Mouse (Mus musculus) retina, adult 2 months (tissue): ENCODE measurements around the gene Gsc2.
"Not testable (repeated sequence)": the region's sequence is repeated elsewhere in the genome, so short reads cannot be mapped to it uniquely, and the experiment has no call there.

Source experiments
- DNase-seq: peaks from one replicate; pipeline ENCODE4 v3.0.0-alpha.2; 2012; ENCODE audit warnings: low read depth, low spot score

Gene Gsc2

DNA sequence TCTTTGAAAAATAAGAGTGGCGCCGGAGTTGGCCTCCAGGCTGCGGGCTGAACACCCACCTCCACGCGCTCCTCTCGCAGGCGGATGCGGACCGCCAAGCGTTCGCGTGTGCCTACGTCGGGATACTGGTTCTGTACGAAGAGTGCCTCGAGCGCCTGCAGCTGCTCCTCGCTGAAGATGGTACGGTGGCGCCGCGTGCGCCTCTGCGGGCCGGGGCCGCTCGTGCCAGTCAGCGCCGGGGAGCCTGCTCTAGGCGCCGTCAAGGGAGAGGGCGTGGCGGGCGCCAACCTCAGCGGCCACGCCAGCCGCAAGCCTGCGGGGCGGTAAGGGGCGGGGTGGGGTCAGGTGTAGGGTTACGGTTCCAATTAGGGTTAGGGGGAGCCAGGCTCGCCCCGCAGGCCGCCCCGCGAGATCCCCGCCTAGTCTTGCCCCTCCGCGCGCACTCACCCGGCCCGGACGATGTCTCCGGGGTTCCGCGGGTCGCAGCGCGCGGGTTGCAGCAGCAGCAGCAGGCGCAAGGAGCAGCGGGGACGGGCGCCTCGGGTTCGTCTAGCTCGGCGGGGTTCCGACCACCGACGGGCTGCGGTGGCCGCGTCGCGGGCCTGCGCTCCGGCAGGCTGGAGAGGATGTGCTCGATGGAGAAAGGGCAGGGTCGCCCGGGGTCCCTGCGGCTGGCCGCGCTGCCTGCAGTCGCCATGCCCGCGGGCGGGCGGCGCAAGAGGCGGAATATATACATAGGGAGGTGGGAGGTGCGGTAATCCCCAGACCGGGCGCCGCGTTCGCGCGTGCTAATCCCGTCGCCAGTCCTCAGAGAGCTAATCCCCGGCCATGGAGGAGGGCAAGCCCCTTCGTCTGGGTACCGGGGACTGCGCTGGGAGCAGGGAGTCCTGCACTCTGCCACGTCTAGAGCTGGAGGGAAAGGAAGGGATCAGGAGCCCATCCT is at the start of gene Gsc2:
Gene Gsc2, minus strand, starts transcription at position 753 of the 943 bp plus-strand sequence.
- no peak for DNase-seq

DNA sequence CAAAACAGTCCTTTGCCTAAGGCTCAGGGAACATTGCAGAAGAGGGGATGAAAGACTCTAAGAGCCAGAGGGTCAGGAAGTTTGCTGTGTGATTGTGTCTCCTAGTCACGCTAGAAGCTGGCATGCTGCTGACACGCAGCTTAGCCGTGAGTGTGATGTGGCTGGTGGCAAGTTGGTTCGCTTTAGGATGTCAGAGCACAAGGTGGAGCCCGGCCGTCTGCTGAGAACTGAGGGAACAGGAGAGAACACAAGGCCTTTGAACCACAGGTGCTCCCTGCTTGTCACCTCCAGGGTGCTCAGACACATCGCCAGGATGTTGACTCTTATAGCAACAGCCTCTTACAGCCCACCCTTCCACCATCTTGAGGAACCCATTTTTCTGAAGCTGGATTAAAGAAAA is 47.2 kb upstream of the Gsc2 start:
- DNase-seq, result no peak

DNA sequence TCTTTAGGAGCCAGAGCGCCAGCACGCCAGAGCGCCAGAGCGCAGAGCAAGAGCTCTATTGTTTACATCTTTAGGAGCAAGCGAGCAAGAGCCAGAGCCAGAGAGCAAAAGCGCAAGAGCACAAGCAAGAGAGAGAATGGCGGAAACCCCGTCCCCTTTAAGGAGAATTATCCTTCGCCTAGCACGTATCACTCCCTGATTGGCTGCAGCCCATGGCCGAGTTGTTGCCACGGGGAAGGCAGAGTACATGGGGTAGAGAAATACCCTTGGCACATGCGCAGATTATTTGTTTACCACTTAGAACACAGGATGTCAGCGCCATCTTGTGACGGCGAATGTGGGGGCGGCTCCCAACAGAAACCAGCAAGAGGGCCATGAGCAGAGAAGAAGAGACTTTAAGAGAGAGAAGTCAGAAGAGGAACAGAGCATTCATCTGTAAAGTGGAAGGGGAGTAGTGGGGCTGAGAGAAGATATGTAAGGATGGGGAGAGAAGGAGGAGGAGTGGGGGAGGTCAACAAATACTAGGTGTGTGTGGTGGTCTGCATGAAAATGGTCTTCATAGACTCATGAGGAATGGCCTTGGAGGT is 41.3 kb upstream of the Gsc2 start:
- not testable (repeated sequence) for DNase-seq

DNA sequence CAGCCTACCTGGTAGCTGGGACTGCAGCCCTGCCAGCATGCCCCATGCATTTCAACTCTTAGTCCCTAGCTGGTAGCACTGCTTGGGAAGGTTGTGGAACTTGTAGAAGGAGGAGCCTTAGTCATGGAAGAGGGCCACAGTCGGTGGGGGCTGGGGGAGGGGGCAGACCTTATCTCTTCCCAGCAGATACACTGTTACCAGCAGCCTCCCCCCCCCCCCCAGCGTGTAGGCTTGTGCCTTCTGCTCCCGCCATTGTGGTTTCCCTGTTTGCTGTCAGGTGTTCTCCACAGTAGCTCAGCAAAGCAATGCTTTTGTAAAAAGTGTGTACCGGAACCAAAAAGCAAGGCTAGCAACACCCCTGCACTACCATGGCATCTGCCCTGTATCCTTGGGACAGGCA is 36.8 kb upstream of the Gsc2 start:
- no peak for DNase-seq

DNA sequence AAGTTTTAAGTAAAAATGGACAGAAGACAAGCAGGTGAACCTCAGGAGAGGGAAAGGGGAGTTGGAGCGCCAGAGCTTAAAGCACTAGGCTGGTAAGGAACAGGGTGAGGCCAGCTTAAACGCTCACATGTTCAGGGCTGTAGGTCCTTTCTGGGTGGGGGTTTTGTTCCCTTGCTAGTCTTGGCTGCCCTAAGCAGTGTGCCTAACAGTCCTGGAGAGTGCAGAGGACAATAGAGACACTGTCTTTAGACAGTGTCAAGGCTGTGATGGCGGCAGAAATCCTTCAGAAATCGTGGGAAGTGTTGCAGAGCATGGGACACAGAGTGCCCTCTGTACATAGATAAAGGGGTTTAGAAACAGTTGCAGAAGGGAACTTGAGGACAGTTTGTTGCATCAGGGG is 35.2 kb upstream of the Gsc2 start:
- no peak for DNase-seq

DNA sequence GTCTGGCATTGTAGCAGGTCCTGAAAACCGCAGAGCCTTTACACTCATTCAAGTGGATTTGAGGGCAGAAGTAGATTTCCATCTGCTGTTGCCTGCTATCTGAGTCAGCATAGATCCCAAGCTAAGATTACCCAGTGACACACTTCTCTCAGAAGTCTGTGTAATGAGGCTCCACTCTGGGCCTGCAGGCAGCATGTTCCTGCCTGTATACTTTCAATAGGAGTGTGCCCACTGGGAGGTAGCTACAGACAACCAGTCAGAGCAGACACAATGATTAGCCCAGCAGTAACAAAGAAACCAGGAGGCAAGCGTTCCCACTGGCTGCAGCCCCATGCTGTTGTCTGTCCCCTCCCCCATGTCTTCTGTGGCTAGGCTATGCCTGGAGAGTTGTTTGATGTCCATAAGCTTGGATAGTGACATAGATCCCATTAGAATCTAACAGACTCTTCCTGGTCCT is 34.6 kb upstream of the Gsc2 start:
- DNase-seq, result no peak

DNA sequence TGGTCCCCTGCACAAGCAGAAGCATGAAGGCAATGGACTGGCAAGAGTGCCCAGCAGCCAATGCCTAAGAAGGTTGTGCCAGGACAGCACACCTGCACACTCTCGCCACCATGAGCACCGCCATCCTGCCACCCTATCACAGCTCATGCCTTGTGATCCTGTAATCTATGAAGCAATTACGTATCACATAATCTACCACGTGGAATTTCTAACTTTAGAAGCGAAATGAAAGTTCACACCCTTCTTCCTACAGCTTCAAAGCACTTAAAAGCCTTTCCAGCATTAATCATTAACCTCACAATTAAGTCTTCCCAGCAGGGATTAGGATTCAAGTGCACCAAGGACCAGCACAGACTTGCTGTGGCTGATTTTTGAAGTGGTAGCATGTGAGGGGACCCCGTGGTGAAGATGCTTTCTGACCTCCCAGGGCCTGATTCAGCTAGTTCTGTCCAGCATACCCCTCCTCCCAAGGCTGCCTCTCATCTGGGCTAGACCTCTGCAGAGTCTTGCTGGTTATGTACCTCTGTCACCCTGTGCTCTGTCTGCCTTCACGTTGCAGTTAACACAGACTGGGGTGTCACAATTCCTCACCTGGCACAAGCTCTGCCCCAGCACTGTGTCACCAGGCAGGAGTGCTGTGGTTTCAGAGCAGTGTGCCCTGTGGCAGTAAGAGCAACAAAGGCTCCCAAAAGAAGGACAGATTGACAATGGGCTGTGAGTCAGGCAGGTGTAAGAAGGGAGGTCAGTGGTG is 30.4 kb upstream of the Gsc2 start:
- no peak for DNase-seq

DNA sequence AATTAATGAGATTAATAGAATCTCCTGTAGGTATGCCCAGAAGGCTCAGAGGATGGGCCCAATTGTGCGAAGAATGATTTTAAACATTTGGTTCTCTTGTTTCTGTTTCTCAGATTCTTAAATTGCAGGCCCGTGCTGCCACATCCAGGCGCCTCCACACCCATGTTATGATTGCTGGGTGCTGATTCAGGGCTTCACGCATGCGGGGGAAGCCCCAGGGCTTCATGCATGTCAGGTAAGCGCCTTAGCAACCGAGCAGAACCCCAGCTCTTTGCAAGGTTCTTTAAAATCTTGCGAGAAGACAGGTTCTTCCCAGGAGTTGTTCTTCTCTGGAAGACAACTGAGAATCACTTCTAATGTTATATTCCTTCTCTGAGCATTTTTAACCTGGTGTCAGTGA is 28.6 kb upstream of the Gsc2 start:
- DNase-seq, result no peak

DNA sequence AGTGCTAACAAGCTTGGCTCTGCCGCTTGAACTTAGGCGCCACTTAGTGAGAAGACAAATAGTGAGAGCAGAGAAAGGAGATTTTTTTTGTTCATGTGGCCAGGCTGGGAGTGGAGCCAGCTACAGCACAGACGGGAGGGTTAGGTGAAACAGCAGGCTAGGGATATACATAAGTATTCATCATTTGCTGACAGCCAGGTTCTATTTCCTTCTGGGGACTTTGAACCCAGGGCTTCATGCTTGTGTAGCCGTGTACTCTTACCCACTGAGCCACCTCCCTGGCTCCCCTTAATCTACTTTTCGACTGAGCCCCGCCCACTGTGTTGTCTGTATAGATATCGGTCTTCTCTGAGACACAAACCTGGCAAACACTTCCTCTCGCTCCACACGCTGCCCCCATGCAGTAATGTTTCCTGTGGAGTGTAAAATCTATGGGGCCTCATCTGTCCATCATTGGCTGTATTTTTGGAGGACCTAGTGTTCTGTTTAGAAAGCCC is 24.4 kb upstream of the Gsc2 start:
- DNase-seq, result no peak

DNA sequence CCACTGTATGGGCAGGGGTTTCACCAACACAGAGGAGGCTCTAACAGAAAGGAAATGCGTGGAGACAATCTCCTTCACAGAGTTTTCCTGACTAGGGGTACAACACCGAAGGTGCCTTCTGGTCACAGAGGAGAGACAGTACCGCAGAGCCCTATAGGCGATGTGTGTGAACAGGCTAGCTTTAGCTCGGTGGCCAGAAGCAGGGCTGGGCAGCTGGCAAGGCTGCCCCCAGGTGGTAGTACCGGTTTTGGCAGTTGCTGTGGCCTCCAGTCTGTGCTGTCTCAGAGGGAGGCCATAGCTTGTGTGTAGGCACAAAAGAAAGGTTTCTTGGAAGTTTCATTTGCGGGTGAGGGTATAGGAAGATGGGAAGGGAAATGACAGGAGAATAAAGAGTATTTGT is 24.0 kb upstream of the Gsc2 start:
- DNase-seq, result no peak

DNA sequence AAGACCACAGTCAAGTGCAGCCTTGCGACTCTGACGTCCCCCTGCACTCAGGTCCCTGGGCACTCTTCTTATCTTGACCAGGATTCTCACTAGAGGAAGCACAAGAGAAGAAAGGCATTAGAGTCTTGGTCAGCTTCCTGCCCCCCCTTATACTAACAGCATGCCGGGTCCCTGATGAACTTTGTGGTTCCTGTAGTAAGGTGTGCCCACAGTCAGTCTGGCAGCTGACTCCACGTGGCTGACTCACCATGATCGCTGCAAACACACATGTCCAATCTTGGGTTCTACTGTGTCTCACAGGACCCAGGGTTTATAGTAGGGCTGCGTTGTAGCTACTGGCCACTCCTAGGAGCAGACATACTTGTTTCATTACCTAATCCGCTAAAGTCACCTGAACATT is 23.3 kb upstream of the Gsc2 start:
- DNase-seq, result no peak

DNA sequence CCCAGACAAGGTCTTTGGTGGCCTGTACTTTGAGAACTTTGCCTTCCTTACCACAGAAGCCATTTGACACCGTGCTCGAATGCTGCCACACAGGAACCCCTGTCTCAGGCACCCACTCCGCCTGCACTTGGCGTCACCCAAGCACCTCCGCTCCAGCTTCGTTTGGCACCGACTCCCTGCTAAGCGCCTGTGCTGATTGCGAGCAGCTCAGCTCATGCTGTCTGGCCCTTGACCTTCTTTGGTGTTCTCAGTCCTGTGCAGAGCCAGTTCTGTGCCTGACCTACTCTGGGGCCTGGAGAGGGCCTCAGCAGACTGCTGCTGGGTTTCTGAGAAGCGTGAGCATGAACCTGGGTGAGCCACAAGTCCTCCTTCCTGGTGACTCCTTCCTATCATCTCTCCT is 21.9 kb upstream of the Gsc2 start:
- DNase-seq, result no peak

DNA sequence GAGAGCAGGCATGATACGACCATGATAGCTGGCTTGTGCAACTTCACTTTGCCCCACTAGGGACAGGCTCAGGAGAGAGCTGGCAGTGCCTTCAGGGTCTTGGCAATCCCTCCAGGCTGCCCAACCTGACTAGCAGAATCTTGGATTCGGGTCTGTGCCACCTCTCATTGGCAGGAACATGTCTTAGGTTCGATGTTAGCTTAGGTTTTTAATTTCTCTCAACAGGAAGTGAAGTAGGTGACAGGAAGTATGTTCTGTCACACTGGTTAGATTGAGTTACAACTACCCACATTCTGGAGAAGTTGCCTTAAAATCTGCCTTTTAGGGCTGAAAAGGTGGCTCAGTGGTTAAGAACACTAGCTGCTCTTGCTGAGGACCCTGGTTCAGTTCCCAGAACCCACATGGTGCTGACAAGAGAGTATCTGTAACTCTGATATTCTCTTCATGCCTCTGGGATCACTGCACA is 19.6 kb upstream of the Gsc2 start:
- no peak for DNase-seq

DNA sequence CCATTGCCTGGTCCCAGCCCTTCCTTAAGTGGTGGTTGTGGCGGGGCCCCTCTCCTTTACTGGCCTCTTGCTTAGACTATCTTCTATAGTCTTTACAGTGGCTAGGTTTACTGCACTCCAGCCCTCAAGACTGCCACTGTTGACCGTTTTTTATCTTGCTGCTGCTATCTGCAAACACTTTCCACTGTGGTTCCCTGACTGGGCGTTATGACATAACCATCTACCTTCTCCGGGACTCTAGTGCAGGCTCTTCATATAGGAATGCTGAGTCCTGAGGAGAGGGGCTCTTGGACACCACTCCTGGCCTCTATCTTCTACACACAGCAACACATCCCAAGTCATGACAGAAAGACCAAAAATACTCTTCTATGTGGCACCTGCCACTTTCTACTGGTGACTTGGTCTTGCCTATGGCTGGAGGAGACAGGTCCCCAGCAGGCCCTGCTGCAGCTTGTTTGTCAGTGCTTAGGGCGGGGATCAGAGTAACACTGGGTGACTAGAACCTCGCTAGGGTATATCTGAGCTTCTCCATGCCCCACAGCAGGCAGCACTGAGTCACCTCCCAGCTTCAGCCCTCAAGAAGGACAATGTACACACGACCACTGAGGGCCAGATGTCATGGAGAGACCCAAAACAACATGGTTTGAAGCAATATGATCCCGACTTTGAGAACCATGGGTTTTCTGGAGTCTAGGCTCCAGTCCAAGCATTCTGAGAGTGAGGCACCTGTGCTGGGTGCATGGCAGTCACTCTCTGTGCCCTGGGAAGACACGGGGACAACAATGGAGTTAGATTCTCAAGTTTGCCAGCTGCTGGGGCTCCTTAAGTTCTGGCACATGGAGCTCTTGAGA is 19.0 kb upstream of the Gsc2 start:
- DNase-seq, result no peak

DNA sequence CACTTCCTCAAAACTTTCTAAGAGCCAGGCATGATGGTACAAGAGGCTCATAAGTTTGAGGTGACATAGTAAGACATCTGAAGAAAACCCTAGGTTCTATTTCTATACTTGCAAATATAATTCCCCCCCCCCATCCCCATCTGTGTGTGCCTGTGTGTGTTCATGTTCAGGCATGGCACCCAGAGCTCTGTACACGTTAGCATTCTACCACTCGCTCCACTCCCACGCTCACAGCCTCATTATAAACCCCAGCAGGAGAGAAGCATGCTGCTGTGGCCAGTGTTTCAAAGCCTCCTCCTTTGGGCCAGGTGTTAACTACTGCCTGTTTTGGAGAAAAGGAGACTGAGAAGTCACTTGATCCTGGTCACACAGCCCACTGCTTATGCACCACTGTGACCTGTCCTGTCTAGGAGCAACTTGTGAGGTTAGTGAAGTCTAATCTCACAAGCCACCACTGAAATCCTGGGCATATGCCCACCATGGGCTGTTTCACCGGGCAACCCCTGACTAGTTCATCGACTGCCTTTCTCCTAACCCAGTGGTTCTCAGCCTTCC is 17.1 kb upstream of the Gsc2 start:
- DNase-seq, result no peak

DNA sequence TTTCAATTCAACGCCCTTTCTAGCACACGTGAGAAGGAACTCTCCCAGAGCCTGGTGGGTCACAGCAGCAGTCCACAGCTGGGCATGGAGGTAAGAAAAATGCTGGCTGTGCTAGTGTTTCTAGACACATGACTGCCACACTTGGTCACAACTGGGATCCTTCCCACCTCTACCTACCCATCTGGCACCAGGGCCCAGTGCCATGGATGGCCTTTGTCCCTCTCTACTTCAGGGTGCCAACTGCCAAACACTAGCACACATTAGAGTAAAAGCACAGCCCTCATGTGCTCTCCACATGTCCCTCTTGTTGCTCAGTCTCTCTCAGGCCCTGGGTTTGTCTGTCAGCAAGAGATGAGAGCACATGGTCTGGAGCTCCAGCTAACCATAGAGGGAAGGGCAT is 14.8 kb upstream of the Gsc2 start:
- DNase-seq, result no peak

DNA sequence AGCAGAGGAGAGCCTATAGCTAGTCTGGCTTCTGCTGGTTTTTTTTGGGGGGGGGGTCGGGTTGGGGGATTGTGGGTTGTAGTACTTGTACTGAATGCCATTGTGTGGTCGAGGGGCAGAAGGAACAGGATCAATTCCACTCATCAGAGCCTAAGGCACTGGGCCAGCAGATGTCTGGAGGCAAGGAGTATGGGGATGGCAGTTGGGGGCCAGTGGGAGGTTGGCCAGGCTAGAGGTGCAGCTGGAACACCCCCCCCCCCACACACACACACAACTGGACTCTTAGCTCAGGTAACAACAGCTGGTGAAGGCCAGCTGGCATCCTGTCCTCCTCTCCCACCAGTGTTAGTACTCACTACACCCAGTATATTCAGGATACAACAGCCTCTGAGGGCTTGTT is 14.4 kb upstream of the Gsc2 start:
- no peak for DNase-seq

DNA sequence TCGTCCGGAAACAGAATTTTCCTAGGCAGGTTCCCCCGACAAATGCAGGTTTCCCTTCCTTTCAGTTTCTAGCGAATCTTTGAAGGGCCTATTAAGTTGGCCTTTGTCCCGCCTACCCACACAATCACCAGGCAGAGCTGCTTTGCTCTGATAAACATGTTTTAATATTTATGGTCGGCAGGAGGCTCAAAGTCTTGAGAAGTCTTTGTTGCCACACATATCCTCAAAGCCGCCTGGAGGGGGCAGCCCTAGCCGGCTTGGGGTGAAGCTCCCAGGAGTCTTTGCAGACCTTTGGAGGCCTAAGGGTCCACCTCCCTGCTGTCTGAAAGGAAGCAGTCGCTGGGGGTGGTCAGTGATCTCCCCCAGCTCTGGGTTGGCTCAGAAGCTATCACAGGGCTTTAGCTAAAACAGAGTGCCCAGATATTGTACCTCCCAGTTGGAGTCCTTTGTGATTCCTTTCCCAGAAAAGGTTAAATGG is 13.8 kb upstream of the Gsc2 start:
- DNase-seq, result no peak

DNA sequence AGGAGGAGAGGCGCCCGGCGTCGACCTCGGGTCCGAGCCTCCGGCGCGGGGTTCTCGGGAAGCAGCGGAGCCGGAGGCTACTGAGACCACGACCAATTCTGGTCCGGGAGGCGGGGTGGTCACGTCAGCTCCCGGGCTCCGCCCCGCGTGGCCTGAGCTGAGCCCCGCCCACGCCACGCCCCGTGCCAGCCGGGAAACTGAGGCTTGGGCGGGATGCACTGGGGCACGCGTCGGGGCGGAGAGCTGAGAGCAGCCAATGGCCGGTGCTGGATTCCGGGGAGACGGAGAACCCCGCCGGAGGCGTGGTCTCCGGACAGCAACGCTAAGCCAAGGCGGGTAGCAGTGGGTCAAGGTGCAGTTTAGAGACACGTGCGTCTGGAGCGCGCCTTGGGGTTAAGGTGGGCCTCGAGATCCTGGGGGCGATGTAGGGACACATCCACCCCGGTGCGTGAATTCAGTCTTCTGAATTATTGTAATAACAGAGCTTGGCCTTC is 13.3 kb upstream of the Gsc2 start, which contains the start of gene Slc25a1:
Gene Slc25a1, minus strand, starts transcription at position 133 of the 494 bp plus-strand sequence.
- no peak for DNase-seq

DNA sequence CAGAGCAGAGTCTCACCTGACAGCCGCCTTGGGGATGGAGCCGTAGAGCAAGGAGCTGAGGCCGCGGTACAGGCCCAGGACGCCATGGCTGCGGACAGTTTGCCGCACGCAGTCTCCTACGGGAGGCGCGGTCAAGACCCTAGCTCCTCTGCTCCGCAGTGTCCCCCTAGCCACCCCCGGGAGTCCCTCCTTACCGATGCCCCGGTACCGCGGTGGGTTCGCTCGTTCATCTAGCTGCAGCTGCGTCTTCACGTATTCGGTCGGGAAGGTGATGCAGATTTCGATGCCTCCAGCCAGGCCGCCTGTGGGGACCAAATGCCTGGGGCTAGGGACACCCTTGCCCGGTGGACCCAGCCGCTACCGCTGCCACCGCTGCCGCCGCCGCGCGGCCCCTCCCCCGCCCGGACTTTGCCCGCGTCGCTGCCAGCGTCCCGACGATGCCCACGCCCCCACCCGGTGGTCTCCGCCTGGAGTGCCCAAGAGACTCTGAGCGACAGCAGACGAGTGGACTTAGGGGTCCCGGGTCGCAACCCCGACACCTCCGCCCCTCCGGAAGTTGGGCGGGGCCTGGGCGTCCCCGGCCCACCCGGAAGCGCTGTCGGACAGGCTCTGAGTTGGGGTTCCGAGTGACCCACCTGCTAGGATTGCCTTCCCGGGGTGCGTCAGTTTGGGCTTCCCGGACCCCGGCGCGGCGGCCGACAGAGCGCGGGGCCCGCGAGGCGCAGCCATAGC is 12.7 kb upstream of the Gsc2 start:
- DNase-seq, result no peak
